8 mouse cellular contexts compared by ENCODE assay signal in genomic region chr5:25420601-25421000, GRCm38 (mm10).
DNase-seq lines count a peak whose midpoint lies in the region; ATAC-seq and TF ChIP-seq lines count a peak whose summit lies in the region.

No protein-coding gene starts in this region.

- WGBS in liver, adult 2 months: 30% methylated on average over 3 of the region's 3 CpGs
- WGBS in liver, embryonic 11.5 days: 47% methylated on average over 3 of the region's 3 CpGs
- 41% methylated on average over 3 of the region's 3 CpGs for WGBS in hindbrain, embryonic 15.5 days

- H3K36me3 ChIP-seq in liver, adult 2 months (ENCODE audit: control insufficient read depth, insufficient read depth, low read length): no peaks in the 10 kb centered on the region
- no peaks in the 10 kb centered on the region for H3K36me3 ChIP-seq in liver, embryonic 11.5 days (ENCODE audit: control insufficient read depth, insufficient read depth, low read length)
- H3K36me3 ChIP-seq in hindbrain, embryonic 15.5 days: no peaks in the 10 kb centered on the region

- no peaks in the 10 kb centered on the region for H3K9me3 ChIP-seq in liver, embryonic 11.5 days (ENCODE audit: control insufficient read depth, low read length)
- no peaks in the 10 kb centered on the region for H3K9me3 ChIP-seq in hindbrain, embryonic 15.5 days

- no peak overlapping the region for H3K27ac ChIP-seq in liver, adult 2 months (replicated peaks; ENCODE audit: insufficient read depth, low read depth, low read length)
- H3K27ac ChIP-seq in liver, embryonic 11.5 days (ENCODE audit: low read depth, low read length): no peak overlapping the region
- H3K27ac ChIP-seq in hindbrain, embryonic 15.5 days (replicated peaks): no peak overlapping the region

- no peaks in the 10 kb centered on the region for H3K27me3 ChIP-seq in liver, adult 2 months (ENCODE audit: control insufficient read depth, insufficient read depth, low read length)
- no peaks in the 10 kb centered on the region for H3K27me3 ChIP-seq in liver, embryonic 11.5 days (replicated peaks; ENCODE audit: control insufficient read depth, insufficient read depth, low read length)
- H3K27me3 ChIP-seq in hindbrain, embryonic 15.5 days: no peaks in the 10 kb centered on the region

- no peak for ATAC-seq in liver, embryonic 11.5 days (replicated peaks; ENCODE audit: low FRiP score)
- peak; percentile 23; the same call in 1 of the 2 replicates for ATAC-seq in hindbrain, embryonic 15.5 days (ENCODE audit: low FRiP score, low read depth)

- no peak overlapping the region for H3K4me3 ChIP-seq in liver, adult 2 months (ENCODE audit: insufficient read depth, low read depth, low read length)
- no peak overlapping the region for H3K4me3 ChIP-seq in liver, embryonic 11.5 days (ENCODE audit: low read depth, low read length)
- H3K4me3 ChIP-seq in hindbrain, embryonic 15.5 days: no peak overlapping the region

- peak; percentile 49 for DNase-seq in liver, adult 2 months (ENCODE audit: extremely low read depth, low read depth, low spot score)
- DNase-seq in liver, embryonic 11.5 days (ENCODE audit: low spot score): no peak
- peak; percentile 50 to 51 for DNase-seq in adrenal gland, adult 18-20 months (ENCODE audit: low spot score in 2 of 2)
- DNase-seq in embryo, embryonic 9.5 days (ENCODE audit: extremely low spot score): peak; percentile 19
- peak; percentile 18 to 81 for DNase-seq in left cerebral cortex, adult 9 months (ENCODE audit: low spot score in 2 of 2)
- peak; percentile 42 to 57 for DNase-seq in natural killer cell, adult 2 months (ENCODE audit: low spot score in 2 of 2)
- DNase-seq in thymus, postnatal 10 days (ENCODE audit: low spot score in 2 of 2): peak; percentile 12 to 63

- H3K4me1 ChIP-seq in liver, adult 2 months (ENCODE audit: control insufficient read depth, insufficient read depth, low read length): peaks cover 2% of the 10 kb centered on the region; the same call in 1 of the 2 replicates
- no peaks in the 10 kb centered on the region for H3K4me1 ChIP-seq in liver, embryonic 11.5 days (replicated peaks; ENCODE audit: control insufficient read depth, insufficient read depth, low read length)
- H3K4me1 ChIP-seq in hindbrain, embryonic 15.5 days (replicated peaks): no peaks in the 10 kb centered on the region

- H3K9ac ChIP-seq in liver, adult 2 months (ENCODE audit: low read depth, low read length): no peak overlapping the region
- H3K9ac ChIP-seq in liver, embryonic 11.5 days (ENCODE audit: low read depth, low read length): no peak overlapping the region
- H3K9ac ChIP-seq in hindbrain, embryonic 15.5 days: no peak overlapping the region

- peak; percentile 38; the same call in 1 of the 2 replicates for TF ChIP-seq CTCF in liver, adult 2 months (IDR thresholded peaks at IDR 0.05; ENCODE audit: low read depth, low read length)

- H3K4me2 ChIP-seq in liver, embryonic 11.5 days: no peak overlapping the region
- H3K4me2 ChIP-seq in hindbrain, embryonic 15.5 days: no peak overlapping the region

- peaks cover 10% of the 10 kb centered on the region; the same call in 1 of the 2 replicates for H3K79me2 ChIP-seq in liver, adult 2 months (ENCODE audit: control insufficient read depth, insufficient read depth, low read length)

- no peak for TF ChIP-seq POLR2A in liver, adult 2 months (IDR thresholded peaks at IDR 0.05; ENCODE audit: extremely low read depth, insufficient read depth, low read length)
